Mouse (Mus musculus): Measurements from ENCODE around the gene Chmp5.

DNA sequence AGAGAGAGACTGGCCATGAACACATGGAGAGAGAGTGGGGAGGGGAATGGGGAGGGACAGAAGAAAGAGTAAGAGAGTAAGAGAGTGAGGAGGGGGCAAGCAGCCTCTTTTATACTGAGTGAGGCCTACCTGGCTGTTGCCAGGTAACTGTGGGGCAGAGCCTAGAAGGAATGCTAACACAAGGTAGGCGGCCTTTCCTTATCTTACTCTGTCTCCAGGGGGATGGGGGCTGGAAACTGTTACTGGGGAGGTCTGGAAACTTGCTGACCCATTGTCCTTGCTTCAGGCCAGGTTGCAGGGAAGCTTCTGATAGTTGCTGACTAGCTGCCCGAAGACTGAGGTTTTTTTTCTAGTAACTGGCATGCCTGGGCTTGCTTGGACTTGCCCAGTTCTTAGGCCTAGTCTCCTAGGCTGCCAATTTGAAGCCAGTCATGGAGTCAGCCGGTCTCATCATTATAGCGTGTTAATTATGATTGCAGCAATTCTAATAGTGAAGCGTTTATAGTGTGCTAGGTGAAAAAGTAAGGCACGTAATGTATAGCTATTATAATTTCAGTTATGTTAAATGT lies 49.6 kb upstream of the Chmp5 start:
- TF ChIP-seq CTCF (IDR thresholded peaks at IDR 0.05; ENCODE audit: low read depth, low read length), result no peak
- no peak for TF ChIP-seq POLR2A (IDR thresholded peaks at IDR 0.05; ENCODE audit: extremely low read depth, insufficient read depth, low read length)

Measured in liver, adult 2 months (tissue).